Mouse (Mus musculus) kidney, embryonic 16.5 days (tissue): ENCODE results near the gene Wwc1. TPM values are rescaled to one million over a fixed set of nuclear protein-coding genes. Genes with fewer than 3 reads are reported as not detected.

ENCODE experiments used
- ATAC-seq: fragments of 200-750 bp; cut with Nextera tagmentation; 2 replicates; pipeline ENCODE4 v1.8.0; 2017; ENCODE audit warnings: moderate TSS enrichment; ENCODE audit not compliant: low FRiP score, low TSS enrichment
- H3K27ac ChIP-seq: fragments of 300-500 bp; sonication (generic); 2 replicates; pipeline ENCODE4 v1.5.1; 2014; ENCODE audit warnings: low read length
- H3K27me3 ChIP-seq: fragments of 300-500 bp; sonication (generic); 2 replicates; pipeline ENCODE4 v1.6.1; 2014; ENCODE audit warnings: low read length, control low read depth, mixed read lengths; ENCODE audit not compliant: insufficient read depth
- H3K36me3 ChIP-seq: fragments of 300-500 bp; sonication (generic); 2 replicates; pipeline ENCODE4 v1.6.1; 2014; ENCODE audit warnings: low read length, control low read depth, mixed read lengths; ENCODE audit not compliant: insufficient read depth
- H3K4me1 ChIP-seq: fragments of 300-500 bp; sonication (generic); 2 replicates; pipeline ENCODE4 v1.6.1; 2014; ENCODE audit warnings: low read length, control low read depth, mixed read lengths; ENCODE audit not compliant: insufficient read depth
- H3K4me2 ChIP-seq: fragments of 300-500 bp; sonication (generic); replicated peaks from 2 replicates; pipeline ENCODE4 v1.6.1; 2014; ENCODE audit warnings: low read depth, low read length
- H3K4me3 ChIP-seq: fragments of 300-500 bp; sonication (generic); 2 replicates; pipeline ENCODE4 v1.5.1; 2014; ENCODE audit warnings: mild to moderate bottlenecking, low read length
- H3K9ac ChIP-seq: fragments of 300-500 bp; sonication (generic); replicated peaks from 2 replicates; pipeline ENCODE4 v1.6.1; 2014; ENCODE audit warnings: low read length
- H3K9me3 ChIP-seq: fragments of 300-500 bp; sonication (generic); 2 replicates; pipeline ENCODE4 v1.6.1; 2016; ENCODE audit warnings: low read length, control low read depth
- WGBS: fragments of 180-500 bp; shearing (Covaris S2); extraction: QIAGEN DNeasy Blood & Tissue Kit; methylation state at CpG from one replicate; pipeline ENCODE4 v1.1.7; 2014; 5-methylcytosine and 5-hydroxymethylcytosine counted together
- polyA plus RNA-seq: library from polyadenylated mRNA; unstranded; fragments of >200 nt; fragmentation: Nextera tagmentation; extraction: Ambion mirVana; gene quantifications from 2 replicates; pipeline ENCODE4 v1.2.1, GENCODE M21; 2015

The Wwc1 gene
- polyA plus RNA-seq, 1 experiment from 2014 or later, result 5.9 TPM

- peaks cover 43% of the 10 kb centered on the region for H3K4me1 ChIP-seq
- WGBS, result 76% methylated on average over 6 of the region's 6 CpGs
Measured at GRCm38 (mm10) chr11:35974632-35975450, 5.5 kb downstream of the Wwc1 start.

DNA sequence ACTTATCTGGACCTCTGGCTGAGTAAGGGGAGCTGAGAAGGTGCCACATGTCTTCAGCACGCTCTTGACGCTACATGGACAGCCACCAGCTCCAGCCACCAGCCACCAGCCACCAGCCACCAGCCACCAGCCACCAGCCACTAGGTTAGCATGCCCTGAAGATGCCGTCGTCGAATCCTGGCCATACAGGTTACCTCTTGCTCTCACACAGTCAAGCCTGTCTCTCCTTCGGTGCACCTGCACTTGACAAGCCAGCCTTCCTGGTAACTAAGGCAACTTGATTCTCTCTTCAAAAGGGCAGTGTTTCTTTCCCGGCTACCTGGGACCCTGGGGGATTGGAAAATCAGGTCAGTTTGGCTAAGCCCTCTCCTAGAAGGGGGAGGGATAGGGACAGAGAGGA, 7.2 kb downstream of the Wwc1 start:
- Histone ChIP-seq H3K4me3 (no peak overlapping the region), H3K9me3 (no peaks in the 10 kb centered on the region), H3K27ac (no peak overlapping the region), H3K9ac (no peak overlapping the region), H3K4me2 (no peak overlapping the region), H3K27me3 (no peaks in the 10 kb centered on the region), H3K4me1 (peaks cover 35% of the 10 kb centered on the region), H3K36me3 (no peaks in the 10 kb centered on the region)
- no peak for ATAC-seq
- 42% methylated on average over 7 of the region's 7 CpGs for WGBS

More at GRCm38 (mm10) chr11:35974632-35975450, 5.5 kb downstream of the Wwc1 start:
- no peaks in the 10 kb centered on the region for H3K27me3 ChIP-seq
- H3K36me3 ChIP-seq, result no peaks in the 10 kb centered on the region
- H3K9ac ChIP-seq, result no peak overlapping the region
- H3K9me3 ChIP-seq, result no peaks in the 10 kb centered on the region
- H3K4me3 ChIP-seq, result no peak overlapping the region
- ATAC-seq, result no peak
- peak overlapping the region; percentile 33; the same call in 1 of the 2 replicates for H3K27ac ChIP-seq
- no peak overlapping the region for H3K4me2 ChIP-seq

DNA sequence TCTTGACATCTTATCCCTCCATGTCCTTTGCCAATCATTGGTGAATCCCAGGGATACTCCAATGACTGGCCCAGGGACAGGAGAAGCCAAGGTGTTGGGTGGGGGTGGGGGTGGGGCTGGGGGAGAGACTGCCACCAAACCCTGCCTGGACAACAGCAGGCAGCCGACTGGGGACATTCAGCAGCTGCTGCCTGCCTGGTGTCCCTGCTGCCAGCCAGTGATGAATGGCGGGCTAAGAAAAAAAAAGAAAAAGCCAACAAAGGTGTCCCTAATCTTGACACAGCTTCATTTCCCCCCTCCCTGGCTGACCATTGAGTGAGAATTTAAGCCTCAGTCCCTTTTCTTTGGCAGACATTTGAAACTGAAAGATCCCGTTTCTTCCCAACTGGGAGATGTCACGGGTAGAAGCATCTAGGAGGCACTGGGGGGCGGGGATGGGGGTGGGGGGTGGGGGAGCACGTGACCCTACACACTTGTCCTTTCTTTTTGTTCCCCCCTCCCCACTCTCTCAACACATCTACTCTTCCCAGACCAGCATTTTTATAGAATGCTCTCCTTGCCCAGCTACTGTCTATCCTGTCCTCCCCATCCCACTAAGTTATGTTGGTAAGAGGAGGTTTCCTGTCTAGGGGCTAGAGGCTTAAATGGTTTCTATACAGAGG, 7.9 kb downstream of the Wwc1 start:
- Histone ChIP-seq H3K4me3 (no peak overlapping the region), H3K4me2 (no peak overlapping the region), H3K4me1 (peaks cover 31% of the 10 kb centered on the region), H3K27me3 (no peaks in the 10 kb centered on the region), H3K27ac (no peak overlapping the region), H3K36me3 (no peaks in the 10 kb centered on the region), H3K9me3 (no peaks in the 10 kb centered on the region), H3K9ac (0 out of 2 replicates have a peak overlapping the region, but pooled peaks have one; percentile 10)
- no peak for ATAC-seq
- WGBS, result 16% methylated on average over 6 of the region's 6 CpGs

GRCm38 (mm10) chr11:35970806-35971705, 9.3 kb downstream of the Wwc1 start:
- no peaks in the 10 kb centered on the region for H3K9me3 ChIP-seq
- no peak overlapping the region for H3K4me2 ChIP-seq
- H3K27me3 ChIP-seq, result no peaks in the 10 kb centered on the region
- H3K4me3 ChIP-seq, result no peak overlapping the region
- H3K27ac ChIP-seq, result no peak overlapping the region
- peaks cover 26% of the 10 kb centered on the region for H3K4me1 ChIP-seq
- H3K9ac ChIP-seq, result no peak overlapping the region
- ATAC-seq, result no peak
- 82% methylated on average over 19 of the region's 19 CpGs for WGBS
- H3K36me3 ChIP-seq, result no peaks in the 10 kb centered on the region

- no peaks in the 10 kb centered on the region for H3K36me3 ChIP-seq
- ATAC-seq, result no peak
- no peak overlapping the region for H3K9ac ChIP-seq
- H3K4me1 ChIP-seq, result peaks cover 22% of the 10 kb centered on the region
- H3K9me3 ChIP-seq, result no peaks in the 10 kb centered on the region
- 94% methylated on average over 10 of the region's 10 CpGs for WGBS
- H3K4me3 ChIP-seq, result no peak overlapping the region
- no peaks in the 10 kb centered on the region for H3K27me3 ChIP-seq
- H3K4me2 ChIP-seq, result no peak overlapping the region
- no peak overlapping the region for H3K27ac ChIP-seq
Measured at GRCm38 (mm10) chr11:35968291-35968690, 12.0 kb downstream of the Wwc1 start.

- no peak overlapping the region for H3K27ac ChIP-seq
- WGBS, result 54% methylated on average over 9 of the region's 9 CpGs
- no peak overlapping the region for H3K4me3 ChIP-seq
- no peaks in the 10 kb centered on the region for H3K9me3 ChIP-seq
- peaks cover 5% of the 10 kb centered on the region for H3K4me1 ChIP-seq
- no peaks in the 10 kb centered on the region for H3K27me3 ChIP-seq
- no peaks in the 10 kb centered on the region for H3K36me3 ChIP-seq
- H3K9ac ChIP-seq, result no peak overlapping the region
- no peak overlapping the region for H3K4me2 ChIP-seq
- no peak for ATAC-seq
Measured at GRCm38 (mm10) chr11:35963981-35964549, 16.3 kb downstream of the Wwc1 start.

- no peak overlapping the region for H3K4me2 ChIP-seq
- no peak overlapping the region for H3K27ac ChIP-seq
- no peaks in the 10 kb centered on the region for H3K36me3 ChIP-seq
- H3K4me1 ChIP-seq, result peaks cover 5% of the 10 kb centered on the region
- H3K9ac ChIP-seq, result no peak overlapping the region
- ATAC-seq, result peak; percentile 52; the same call in 1 of the 2 replicates
- no peaks in the 10 kb centered on the region for H3K27me3 ChIP-seq
- H3K4me3 ChIP-seq, result no peak overlapping the region
- no peaks in the 10 kb centered on the region for H3K9me3 ChIP-seq
- 44% methylated on average over 2 of the region's 2 CpGs for WGBS
Measured at GRCm38 (mm10) chr11:35963554-35963953, 16.8 kb downstream of the Wwc1 start.

DNA sequence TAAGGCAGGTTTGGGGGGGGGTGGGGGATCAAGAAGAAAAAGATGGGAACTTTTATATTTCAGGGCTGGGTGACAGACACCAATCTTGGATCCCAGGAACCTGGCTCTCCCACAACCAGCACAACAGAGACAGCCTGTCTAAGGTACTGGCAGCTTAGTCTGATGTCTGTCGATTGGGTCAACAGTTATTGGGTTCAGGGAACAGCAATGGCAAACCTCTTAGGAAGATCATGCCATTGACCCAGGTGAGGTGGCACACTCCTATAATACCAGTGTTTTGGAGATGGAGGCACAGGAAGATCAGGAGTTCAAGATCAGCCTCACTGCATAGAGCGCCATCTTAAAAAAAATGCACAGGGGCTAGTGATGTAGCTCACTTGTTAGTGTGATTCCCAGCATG, 17.9 kb downstream of the Wwc1 start:
- Histone ChIP-seq H3K4me2 (no peak overlapping the region), H3K9ac (no peak overlapping the region), H3K27ac (no peak overlapping the region)

GRCm38 (mm10) chr11:35959270-35959669, 21.1 kb downstream of the Wwc1 start:
- Histone ChIP-seq H3K4me2 (no peak overlapping the region), H3K4me1 (peaks cover 21% of the 10 kb centered on the region), H3K27me3 (no peaks in the 10 kb centered on the region), H3K4me3 (no peak overlapping the region), H3K27ac (no peak overlapping the region), H3K9me3 (no peaks in the 10 kb centered on the region), H3K9ac (no peak overlapping the region), H3K36me3 (no peaks in the 10 kb centered on the region)
- 91% methylated on average over 3 of the region's 3 CpGs for WGBS
- no peak for ATAC-seq

More for the DNA sequence above, 17.9 kb downstream of the Wwc1 start:
- Histone ChIP-seq H3K36me3 (no peaks in the 10 kb centered on the region), H3K4me1 (peaks cover 5% of the 10 kb centered on the region), H3K27me3 (no peaks in the 10 kb centered on the region), H3K9me3 (no peaks in the 10 kb centered on the region), H3K4me3 (no peak overlapping the region)
- ATAC-seq, result no peak
- 89% methylated on average over 2 of the region's 2 CpGs for WGBS
